In genomic region chr2:133529396-133529795, GRCm38 (mm10) we compare ENCODE assay signal across 19 mouse cellular contexts. TPM values are rescaled to one million over a fixed set of nuclear protein-coding genes. Genes with fewer than 3 reads are reported as not detected.
DNase-seq lines count a peak whose midpoint lies in the region; TF ChIP-seq lines count a peak whose summit lies in the region.
"Had no signal": no experiment of that assay in that cellular context is flagged by ENCODE, and none has a peak within 500 bp of the region (broad histone marks: within the 10 kb centered on the region; RNA-seq: fewer than 3 reads in every experiment).

No protein-coding gene starts in this region.

- H3K4me3 ChIP-seq in gastrocnemius, adult 2 months = no peak overlapping the region
- H3K4me3 ChIP-seq: embryonic facial prominence, embryonic 13.5 days; forebrain, embryonic 12.5 days; heart, embryonic 12.5 days; hindbrain, embryonic 15.5 days had no signal

- H3K27ac ChIP-seq in gastrocnemius, adult 2 months = peak overlapping the region; percentile 59; the same call in 1 of the 2 replicates
- H3K27ac ChIP-seq: embryonic facial prominence, embryonic 13.5 days; forebrain, embryonic 12.5 days; hindbrain, embryonic 15.5 days; kidney, postnatal 0 days had no signal

- no peak for TF ChIP-seq CTCF in gastrocnemius, adult 2 months (IDR thresholded peaks at IDR 0.05)

- peak; percentile 16 for DNase-seq in cerebellum, adult 9-11 months
- no peak for DNase-seq in cerebellum, adult 11 months
- peak; percentile 77 for DNase-seq in gastrocnemius, adult 2 months
- no peak for DNase-seq in gastrocnemius, postnatal 4 days (ENCODE audit: low spot score in 2 of 2)
- peak; percentile 40 to 61 for DNase-seq in cerebellum, postnatal 36 days
- peak; percentile 25 for DNase-seq in gastrocnemius, postnatal 14 days
- DNase-seq in thymus, postnatal 14 days = no peak
- DNase-seq in Muller cell, postnatal 12 days (ENCODE audit: inconsistent ontology term) = no peak
- DNase-seq: adrenal gland, adult 2 months; adrenal gland, postnatal 25 days; heart, postnatal 36 days; kidney, adult 11 months; kidney, adult 9 months had no signal

- intact Hi-C loops in gastrocnemius, adult 2 months (cut with DNase I) = no loop called here
- intact Hi-C loops in gastrocnemius, postnatal 14 days (cut with DNase I; ENCODE audit: low total_unique reads) = no loop called here

RNA-seq across cellular contexts. Expression of gene Bmp2, which starts 22.6 kb away (rescaled TPM):
- total RNA-seq in gastrocnemius, adult 2 months (2021) = 1 to 10 TPM; 1.1 to 2.9 TPM
- 1 to 10 TPM; 2.4 to 2.7 TPM for total RNA-seq in gastrocnemius, postnatal 4 days (2021)
- total RNA-seq in gastrocnemius, postnatal 14 days (2021) = 1 to 10 TPM; 1.7 to 2.2 TPM
- total RNA-seq: CH12.LX had no signal

Comparison
In these comparisons a context has a peak if more than half of its experiments do, and no peak if none do; other contexts are left out.
1. DNase-seq: peak in cerebellum, adult 9-11 months (single experiment), gastrocnemius, adult 2 months (single experiment), cerebellum, postnatal 36 days (2 of 2) and gastrocnemius, postnatal 14 days (single experiment); none in cerebellum, adult 11 months (single experiment), gastrocnemius, postnatal 4 days (0 of 2), thymus, postnatal 14 days (single experiment) and Muller cell, postnatal 12 days (single experiment).